Mouse (Mus musculus): ENCODE data around the gene Gm7356. TPM values are rescaled to one million over a fixed set of nuclear protein-coding genes. Genes with fewer than 3 reads are reported as not detected.
"Not testable (repeated sequence)": the region's sequence is repeated elsewhere in the genome, so short reads cannot be mapped to it uniquely, and the experiment has no call there.

Gene Gm7356
- polyA plus RNA-seq, 1 experiment, result not detected

GRCm38 (mm10) chr17:13958129-13958528 is 45.4 kb downstream of the Gm7356 start:
- H3K9me3 ChIP-seq (replicated peaks; ENCODE audit: control insufficient read depth, insufficient read depth, low read length, poor library complexity, severe bottlenecking), result not testable (repeated sequence)

GRCm38 (mm10) chr17:13951570-13951969 is 51.9 kb downstream of the Gm7356 start:
- not testable (repeated sequence) for H3K9me3 ChIP-seq (replicated peaks; ENCODE audit: control insufficient read depth, insufficient read depth, low read length, poor library complexity, severe bottlenecking); H3K36me3 ChIP-seq (ENCODE audit: control insufficient read depth, insufficient read depth, low read length, poor library complexity, severe bottlenecking); H3K27ac ChIP-seq (ENCODE audit: insufficient read depth, low read length); H3K9ac ChIP-seq (ENCODE audit: low read depth, poor library complexity, severe bottlenecking); H3K4me1 ChIP-seq (ENCODE audit: control insufficient read depth, insufficient read depth, low read length); H3K4me3 ChIP-seq (ENCODE audit: low read depth, low read length); H3K27me3 ChIP-seq (ENCODE audit: control insufficient read depth, insufficient read depth, low read length, poor library complexity, severe bottlenecking)

More at GRCm38 (mm10) chr17:13958129-13958528, 45.4 kb downstream of the Gm7356 start:
- not testable (repeated sequence) for H3K4me3 ChIP-seq (ENCODE audit: low read depth, low read length); H3K36me3 ChIP-seq (ENCODE audit: control insufficient read depth, insufficient read depth, low read length, poor library complexity, severe bottlenecking); H3K27ac ChIP-seq (ENCODE audit: insufficient read depth, low read length); H3K9ac ChIP-seq (ENCODE audit: low read depth, poor library complexity, severe bottlenecking); H3K27me3 ChIP-seq (ENCODE audit: control insufficient read depth, insufficient read depth, low read length, poor library complexity, severe bottlenecking); H3K4me1 ChIP-seq (ENCODE audit: control insufficient read depth, insufficient read depth, low read length)

Other genes with a start within 250 kb of the Gm7356 start
- gene Afdn, start 243.2 kb downstream of the Gm7356 start, polyA plus RNA-seq (2011; ENCODE audit: insufficient read depth, insufficient read length, low read depth, missing spikeins), result 286 and 288 TPM in 2 replicates
- 8.2 and 8.3 TPM in 2 replicates for gene Tcte2, start 241.9 kb downstream of the Gm7356 start, polyA plus RNA-seq (2011; ENCODE audit: insufficient read depth, insufficient read length, low read depth, missing spikeins)
- gene Gm7168, start 55.3 kb downstream of the Gm7356 start, polyA plus RNA-seq (2011; ENCODE audit: insufficient read depth, insufficient read length, low read depth, missing spikeins), result not detected in 2 replicates
- not detected in 2 replicates for gene Gm7358, start 55.8 kb upstream of the Gm7356 start, polyA plus RNA-seq (2011; ENCODE audit: insufficient read depth, insufficient read length, low read depth, missing spikeins)
- gene Dact2, start 200.6 kb upstream of the Gm7356 start, polyA plus RNA-seq (2011; ENCODE audit: insufficient read depth, insufficient read length, low read depth, missing spikeins), result 15.8 and 18.2 TPM in 2 replicates